Mouse (Mus musculus): ENCODE data around the gene Gm28372. TPM values are rescaled to one million over a fixed set of nuclear protein-coding genes. Genes with fewer than 3 reads are reported as not detected.

Gm28372 gene
- total and polyA plus RNA-seq, 3 experiments: 0.23 TPM; not detected in 2

- no peak for TF ChIP-seq JUN (IDR thresholded peaks at IDR 0.05; ENCODE audit: insufficient read depth, low read depth, low read length)
- TF ChIP-seq MEF2A (IDR thresholded peaks at IDR 0.05; ENCODE audit: borderline replicate concordance, low read depth, low read length): no peak
- TF ChIP-seq USF2 (conservative IDR thresholded peaks at IDR 0.05; ENCODE audit: low read depth, low read length): no peak
- peak; percentile 86 for TF ChIP-seq MYC (IDR thresholded peaks at IDR 0.05; ENCODE audit: low read depth, low read length)
- peak; percentile 74; the same call in 1 of the 2 replicates for TF ChIP-seq MXI1 (IDR thresholded peaks at IDR 0.05; ENCODE audit: low read depth, low read length)
- no peak for TF ChIP-seq MAZ (IDR thresholded peaks at IDR 0.05; ENCODE audit: low read depth, low read length)
- no peak for TF ChIP-seq JUND (conservative IDR thresholded peaks at IDR 0.05; ENCODE audit: low read depth, low read length)
- TF ChIP-seq ZNF384 (IDR thresholded peaks at IDR 0.05; ENCODE audit: low read depth, low read length): 0 out of 2 replicates have a peak, but pooled peaks have one; percentile 9
- no peak for TF ChIP-seq CTCF (conservative IDR thresholded peaks at IDR 0.05 in 1 of 2, IDR thresholded peaks at IDR 0.05 in 1 of 2; ENCODE audit: low read depth in 2 of 2, low read length in 2 of 2)
- TF ChIP-seq POLR2A (IDR thresholded peaks at IDR 0.05; ENCODE audit: low read depth, low read length): no peak
- TF ChIP-seq POLR2AphosphoS2 (IDR thresholded peaks at IDR 0.05; ENCODE audit: low read depth, low read length): no peak
- TF ChIP-seq ZC3H11A (IDR thresholded peaks at IDR 0.05; ENCODE audit: low read depth, low read length): no peak
- peak; percentile 27; the same call in 1 of the 2 replicates for TF ChIP-seq USF1 (IDR thresholded peaks at IDR 0.05; ENCODE audit: low read depth, low read length)
Measured at GRCm38 (mm10) chr2:130423397-130424125, 18.5 kb downstream of the Gm28372 start (continued).

- H3K27me3 ChIP-seq (replicated peaks): no peaks in the 10 kb centered on the region
- DNase-seq (ENCODE audit: extremely low read depth): peak; percentile 88
- no peaks in the 10 kb centered on the region for H3K9me3 ChIP-seq (replicated peaks; ENCODE audit: low read length)
- peak within 1 kb of the TSS; percentile 91 for H3K4me2 ChIP-seq (ENCODE audit: insufficient read depth, low read depth, poor library complexity, severe bottlenecking)
- peaks cover 40% of the 10 kb centered on the region for H3K79me2 ChIP-seq (replicated peaks; ENCODE audit: control insufficient read depth, extremely low read depth, insufficient read depth, poor library complexity, severe bottlenecking)
- H3K27ac ChIP-seq (ENCODE audit: insufficient read depth, low read depth): peak within 1 kb of the TSS; percentile 94
- H3K4me3 ChIP-seq (replicated peaks in 1 of 3; ENCODE audit: low read depth in 2 of 3, low read length in 2 of 3, poor library complexity in 1 of 3): peak within 1 kb of the TSS; percentile 91 to 93 (median 93)
- H3K9ac ChIP-seq (ENCODE audit: insufficient read depth, low read depth): peak within 1 kb of the TSS; percentile 88
- in situ Hi-C loops (cut with MboI; ENCODE audit: low pct_ligation_motif_present, low pct_unique_long_range_greater_than_20kb, low sequenced_read_pairs) (no loop called here), dilution Hi-C loops (cut with MboI; ENCODE audit: extremely low pct_ligation_motif_present, extremely low pct_unique_long_range_greater_than_20kb, low sequenced_read_pairs) (no loop called here)
- peaks cover 14 to 63% of the 10 kb centered on the region in 2 experiments for H3K4me1 ChIP-seq (ENCODE audit: control insufficient read depth in 1 of 2, insufficient read depth in 2 of 2)
- peaks cover 25 to 54% of the 10 kb centered on the region in 2 experiments for H3K36me3 ChIP-seq (replicated peaks in 1 of 2; ENCODE audit: control insufficient read depth in 1 of 2, insufficient read depth in 1 of 2, low read length in 1 of 2)
- no peak for TF ChIP-seq MAFK (IDR thresholded peaks at IDR 0.05; ENCODE audit: insufficient replicate concordance, low read length)
- TF ChIP-seq BHLHE40 (IDR thresholded peaks at IDR 0.05; ENCODE audit: low read depth, low read length): peak; percentile 95
- peak; percentile 55 for TF ChIP-seq TCF12 (IDR thresholded peaks at IDR 0.05; ENCODE audit: low read depth, low read length)
- TF ChIP-seq ZMIZ1 (IDR thresholded peaks at IDR 0.05; ENCODE audit: low read depth, low read length): peak; percentile 79
- TF ChIP-seq NRF1 (IDR thresholded peaks at IDR 0.05; ENCODE audit: low read depth, low read length): peak; percentile 81
- no peak for TF ChIP-seq JUN (IDR thresholded peaks at IDR 0.05; ENCODE audit: insufficient read depth, low read depth, low read length)
- peak; percentile 89 for TF ChIP-seq HCFC1 (IDR thresholded peaks at IDR 0.05; ENCODE audit: low read depth, low read length)
- peak; percentile 96 for TF ChIP-seq USF1 (IDR thresholded peaks at IDR 0.05; ENCODE audit: low read depth, low read length)
- 0 out of 2 replicates have a peak, but pooled peaks have one; percentile 22 for TF ChIP-seq TBP (conservative IDR thresholded peaks at IDR 0.05; ENCODE audit: low read depth, low read length)
- TF ChIP-seq JUND (conservative IDR thresholded peaks at IDR 0.05; ENCODE audit: low read depth, low read length): no peak
- TF ChIP-seq USF2 (conservative IDR thresholded peaks at IDR 0.05; ENCODE audit: low read depth, low read length): peak; percentile 97
- TF ChIP-seq MYC (IDR thresholded peaks at IDR 0.05; ENCODE audit: low read depth, low read length): peak; percentile 82; the same call in 1 of the 2 replicates
- TF ChIP-seq SIN3A (IDR thresholded peaks at IDR 0.05; ENCODE audit: low read length): peak; percentile 93
- peak; percentile 34; the same call in 1 of the 2 replicates for TF ChIP-seq IRF4 (IDR thresholded peaks at IDR 0.05; ENCODE audit: low read depth, low read length)
- no peak for TF ChIP-seq EP300 (IDR thresholded peaks at IDR 0.05; ENCODE audit: low read length)
- 0 out of 2 replicates have a peak, but pooled peaks have one; percentile 0 for TF ChIP-seq CHD1 (IDR thresholded peaks at IDR 0.05; ENCODE audit: low read depth, low read length)
- 0 out of 2 replicates have a peak, but pooled peaks have one; percentile 1 for TF ChIP-seq ETS1 (conservative IDR thresholded peaks at IDR 0.05; ENCODE audit: low read depth, low read length)
- TF ChIP-seq E2F4 (IDR thresholded peaks at IDR 0.05; ENCODE audit: insufficient replicate concordance, low read depth, low read length): peak; percentile 66; the same call in 1 of the 2 replicates
- TF ChIP-seq MEF2A (IDR thresholded peaks at IDR 0.05; ENCODE audit: borderline replicate concordance, low read depth, low read length): peak; percentile 31; the same call in 1 of the 2 replicates
- TF ChIP-seq MAZ (IDR thresholded peaks at IDR 0.05; ENCODE audit: low read depth, low read length): 0 out of 2 replicates have a peak, but pooled peaks have one; percentile 26
- peak; percentile 86; the same call in 1 of the 2 replicates for TF ChIP-seq KAT2A (IDR thresholded peaks at IDR 0.05; ENCODE audit: insufficient replicate concordance, low read length)
- TF ChIP-seq POLR2A (IDR thresholded peaks at IDR 0.05; ENCODE audit: low read depth, low read length): peak; percentile 83
- peak; percentile 73 for TF ChIP-seq NELFE (IDR thresholded peaks at IDR 0.05; ENCODE audit: low read depth, low read length)
- TF ChIP-seq ELF1 (IDR thresholded peaks at IDR 0.05; ENCODE audit: low read depth, low read length): peak; percentile 98
- TF ChIP-seq UBTF (IDR thresholded peaks at IDR 0.05; ENCODE audit: low read depth, low read length): no peak
- no peak for TF ChIP-seq ZNF384 (IDR thresholded peaks at IDR 0.05; ENCODE audit: low read depth, low read length)
- TF ChIP-seq ZC3H11A (IDR thresholded peaks at IDR 0.05; ENCODE audit: low read depth, low read length): no peak
- TF ChIP-seq POLR2AphosphoS2 (IDR thresholded peaks at IDR 0.05; ENCODE audit: low read depth, low read length): peak; percentile 76; the same call in 1 of the 2 replicates
- no peak for TF ChIP-seq CHD2 (IDR thresholded peaks at IDR 0.05; ENCODE audit: low read length)
Measured at GRCm38 (mm10) chr2:130424126-130424853, 19.3 kb downstream of the Gm28372 start, which contains the start of the genes Vps16 and Pced1a. Vps16 (plus strand) TSS chr2:130424339. Pced1a (minus strand) TSS chr2:130424701.

All from CH12.LX (cell line).